Mouse (Mus musculus) spleen, postnatal 4 days (tissue): Measurements from ENCODE around the gene Slc6a21.

Experiments
- DNase-seq, 2 experiments: peaks; one replicate each; pipeline ENCODE4 v3.0.0; 2022; ENCODE audit warnings: low spot score in 2 of 2

The Slc6a21 gene

DNA sequence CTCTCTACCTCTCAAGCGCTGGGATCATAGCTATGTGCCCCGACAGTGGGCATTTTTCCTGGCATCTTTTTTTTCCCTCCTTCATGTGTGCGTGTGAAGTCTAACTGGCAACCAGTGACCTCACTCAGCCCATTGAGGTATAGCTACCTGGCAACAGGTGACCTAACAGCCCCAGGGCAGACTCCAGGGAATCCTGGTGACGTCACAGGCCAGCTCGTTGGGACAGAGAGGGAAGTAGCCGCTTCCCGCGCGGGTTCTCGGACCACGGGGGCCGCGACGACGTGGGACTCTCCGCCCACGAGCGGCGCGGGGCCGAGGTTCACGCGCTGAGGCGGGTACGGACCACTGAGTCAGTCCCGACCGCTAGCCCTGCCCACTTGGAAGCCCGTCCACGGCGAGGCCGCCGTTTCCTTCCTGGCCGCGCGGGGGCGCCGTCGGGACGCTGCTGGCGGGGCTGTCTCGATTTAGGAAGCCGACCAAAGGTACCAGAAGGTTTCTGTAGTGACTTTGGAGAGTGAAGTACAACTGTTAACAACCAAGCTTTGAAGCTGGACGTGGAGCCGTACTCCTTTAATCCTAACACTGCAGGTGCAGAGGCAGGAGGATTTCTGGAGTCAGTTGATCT is at the start of gene Slc6a21:
TSS of gene Slc6a21 (plus strand) at position 378 of the 625 bp plus-strand sequence.
- DNase-seq = peak; percentile 76 to 93

DNA sequence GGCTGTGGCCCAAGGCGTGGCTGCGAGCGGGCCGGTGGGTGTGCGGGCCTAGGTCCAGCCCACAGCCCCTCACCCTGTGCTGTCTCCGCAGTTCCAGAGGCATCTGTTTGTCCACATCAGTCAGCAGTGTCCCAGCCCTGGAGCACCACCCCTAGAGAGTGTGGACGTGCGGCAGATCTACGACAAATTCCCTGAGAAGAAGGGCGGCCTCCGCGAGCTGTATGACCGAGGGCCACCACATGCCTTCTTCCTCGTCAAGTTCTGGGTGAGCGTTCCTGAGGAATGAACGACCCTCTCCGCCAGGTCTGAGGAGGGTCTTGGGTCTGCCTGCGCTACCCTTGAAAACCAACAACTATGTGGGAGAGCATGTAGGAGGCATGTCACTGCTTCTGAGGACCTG is 48.8 kb upstream of the Slc6a21 start:
- peak in 1 of 2 experiments; percentile 59 for DNase-seq

DNA sequence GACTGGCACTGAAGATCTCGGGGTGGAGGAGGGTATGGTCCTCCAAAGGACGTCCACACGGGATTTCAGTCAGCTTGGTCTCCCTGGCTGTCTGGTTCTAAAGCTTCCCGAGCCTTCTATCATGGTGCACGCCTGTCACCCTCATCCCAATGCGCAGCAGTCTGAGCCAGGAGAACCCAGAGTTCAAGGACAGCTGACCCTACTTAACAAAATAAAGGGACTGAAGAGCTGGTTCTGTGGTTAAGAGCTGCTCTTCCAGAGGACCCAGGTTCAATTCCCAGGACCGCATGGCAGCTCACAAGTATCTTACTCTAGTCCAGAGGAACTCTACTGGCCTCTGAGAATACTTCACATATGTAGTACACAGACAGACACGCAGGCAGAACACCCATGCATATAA is 48.3 kb upstream of the Slc6a21 start:
- DNase-seq = no peak

DNA sequence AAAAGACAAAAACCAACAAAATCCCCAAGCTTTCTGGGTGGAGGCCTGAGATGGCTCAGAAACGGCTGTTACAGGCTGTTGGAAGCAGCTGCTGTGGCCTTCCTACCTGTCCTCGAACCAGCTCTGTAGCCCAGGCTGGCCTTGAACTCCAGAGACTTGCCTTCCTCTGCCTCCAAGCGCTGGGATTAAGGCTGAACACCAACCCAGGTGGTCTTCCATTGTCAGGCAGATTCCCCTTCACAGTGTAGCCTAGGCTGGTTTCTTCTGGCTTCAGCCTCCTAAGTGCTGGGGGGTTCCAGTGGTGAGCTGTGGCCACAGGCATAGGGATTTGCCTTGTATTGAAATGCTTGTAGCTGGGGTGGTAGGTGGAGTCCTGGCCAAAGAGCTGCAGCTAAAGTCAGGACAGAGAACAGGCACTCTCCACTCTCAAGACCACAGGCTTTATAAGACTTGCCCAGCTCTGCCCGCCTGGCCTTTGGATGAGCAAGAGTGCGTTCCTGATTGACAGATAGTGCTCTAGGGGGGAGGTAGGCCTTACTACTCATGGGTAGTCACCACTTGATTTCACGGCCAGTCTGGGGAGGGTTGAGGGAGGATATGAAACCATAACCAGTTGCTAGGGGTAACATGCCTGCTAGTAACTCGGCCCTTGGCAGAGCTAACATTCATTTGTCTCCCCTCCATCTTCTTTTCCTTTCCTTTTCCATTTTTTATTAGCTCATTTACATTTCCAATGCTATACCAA is 47.7 kb upstream of the Slc6a21 start:
- peak; percentile 42 to 65 for DNase-seq

DNA sequence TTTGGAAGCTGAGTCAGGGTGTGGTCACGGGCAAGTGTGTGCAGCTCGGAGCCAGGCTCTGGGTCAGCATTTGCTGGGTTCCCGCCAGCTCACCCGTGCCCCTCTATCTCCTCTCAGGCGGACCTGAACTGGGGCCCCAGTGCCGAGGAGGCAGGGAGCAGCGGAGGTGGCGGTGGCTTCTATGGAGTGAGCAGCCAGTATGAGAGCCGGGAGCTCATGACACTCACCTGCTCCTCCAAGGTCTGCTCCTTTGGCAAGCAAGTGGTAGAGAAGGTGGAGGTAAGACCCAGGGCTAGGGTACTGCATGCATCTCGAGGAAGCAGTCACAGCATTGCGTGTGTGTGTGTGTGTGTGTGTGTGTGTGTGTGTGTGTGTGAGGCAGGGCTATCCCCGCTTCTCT is 46.1 kb upstream of the Slc6a21 start:
- no peak for DNase-seq

DNA sequence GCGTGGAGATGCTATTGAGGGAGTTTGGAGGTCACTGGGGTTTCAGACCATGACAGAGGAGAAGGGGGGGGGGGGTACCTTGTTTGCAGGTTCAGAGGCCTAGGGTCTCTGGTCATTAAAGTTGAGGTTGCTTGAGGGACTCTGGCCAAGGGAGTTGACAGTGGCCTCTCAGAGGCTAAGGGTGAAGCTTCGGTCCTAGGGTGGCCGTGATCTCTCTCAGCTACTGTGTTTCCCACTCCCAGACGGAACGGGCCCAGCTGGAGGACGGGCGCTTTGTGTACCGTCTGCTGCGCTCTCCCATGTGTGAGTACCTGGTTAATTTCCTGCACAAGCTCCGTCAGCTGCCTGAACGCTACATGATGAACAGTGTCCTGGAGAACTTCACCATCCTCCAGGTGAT is 45.4 kb upstream of the Slc6a21 start:
- DNase-seq = no peak

DNA sequence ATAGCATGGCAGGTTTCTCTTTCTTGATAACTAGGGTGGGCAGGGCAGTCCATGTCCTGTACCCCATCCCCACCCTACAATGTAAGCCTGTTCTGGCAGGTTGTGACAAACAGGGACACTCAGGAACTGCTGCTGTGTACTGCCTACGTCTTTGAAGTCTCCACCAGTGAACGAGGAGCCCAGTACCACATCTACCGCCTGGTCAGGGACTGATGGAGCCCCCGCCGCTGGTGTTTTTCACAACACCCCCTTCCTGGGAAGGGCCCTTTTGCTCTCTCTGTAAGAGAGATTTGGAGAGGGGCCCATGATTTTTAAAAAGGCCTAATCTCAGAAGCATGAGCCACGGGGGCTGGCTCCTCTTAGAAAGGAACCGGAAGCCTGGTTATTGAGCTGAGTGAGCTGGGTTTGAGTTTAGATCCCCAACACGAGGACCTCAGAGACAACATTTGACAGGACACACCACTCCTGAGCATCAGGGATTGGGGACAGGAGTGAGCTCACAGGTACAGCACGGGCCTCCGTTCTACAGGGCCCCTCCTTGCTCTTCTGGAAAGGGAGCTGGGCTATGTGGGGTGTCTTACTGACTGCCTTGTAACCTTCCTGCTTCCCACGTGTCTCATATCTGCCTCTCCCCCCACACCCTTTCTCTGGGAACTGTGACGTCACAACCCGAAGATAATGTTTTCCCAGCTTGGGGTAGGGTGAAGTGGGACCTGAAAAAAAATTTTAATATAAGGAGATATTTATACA is 44.4 kb upstream of the Slc6a21 start:
- no peak for DNase-seq

DNA sequence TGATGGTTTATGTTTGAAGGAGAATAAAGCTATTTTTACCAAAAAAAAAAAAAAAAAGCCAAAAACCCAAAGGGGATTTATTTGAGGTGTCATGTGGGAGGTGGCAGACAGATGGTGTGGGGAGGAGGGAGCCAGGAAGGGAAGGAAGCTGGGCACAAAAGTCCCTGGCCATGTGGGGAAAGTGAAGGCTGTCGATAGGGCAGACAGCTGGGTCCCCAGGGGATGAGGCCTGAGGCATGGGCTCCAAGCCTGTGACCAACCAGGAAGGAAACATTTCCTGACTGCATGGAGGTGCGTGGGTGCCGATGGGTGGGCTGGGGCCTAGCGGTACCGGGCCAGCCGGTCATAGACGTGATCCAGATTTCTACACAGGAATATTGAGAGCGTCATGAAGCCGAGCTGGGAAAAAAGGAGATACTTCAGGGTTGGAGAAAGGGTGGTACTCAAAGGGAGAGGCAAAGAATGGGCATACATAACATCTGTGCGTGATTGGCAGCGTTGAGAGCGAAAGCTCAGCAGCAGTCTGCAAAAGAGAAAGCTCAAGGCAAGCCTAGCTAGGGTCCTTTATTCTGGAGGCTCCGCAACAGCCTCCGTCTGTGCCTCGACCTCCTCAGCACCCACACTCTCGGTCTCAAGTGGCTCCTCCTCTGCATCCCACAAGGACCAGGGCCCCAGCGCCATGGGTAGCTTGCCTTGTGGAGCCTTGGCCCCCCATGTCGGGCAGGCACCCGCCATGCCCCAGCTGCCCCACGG is 43.6 kb upstream of the Slc6a21 start:
- no peak for DNase-seq

DNA sequence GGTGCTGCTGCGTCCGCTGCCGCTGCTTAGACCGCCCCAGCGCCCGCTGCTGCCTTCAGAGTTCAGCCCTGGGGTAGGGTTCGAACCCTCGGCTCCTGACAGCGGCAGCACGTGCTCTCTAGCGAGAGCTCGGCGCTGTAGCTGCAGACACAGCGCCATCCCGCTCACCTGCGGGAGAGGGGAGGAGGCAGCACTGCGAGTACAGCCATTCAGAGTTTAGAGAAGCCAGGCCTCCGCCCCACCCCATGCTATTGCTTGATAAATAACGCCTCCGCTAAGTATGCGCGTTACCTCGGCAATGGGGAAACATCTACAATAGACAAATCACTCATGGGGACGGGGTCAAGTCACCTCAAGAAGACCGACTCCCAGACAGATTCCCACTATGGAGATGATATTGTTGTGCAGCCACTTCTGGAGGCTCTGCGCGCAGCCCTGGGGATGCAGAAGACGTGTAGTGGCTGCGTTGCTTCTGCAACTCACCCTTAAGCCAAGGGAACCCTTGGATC is 42.9 kb upstream of the Slc6a21 start:
- DNase-seq = no peak

DNA sequence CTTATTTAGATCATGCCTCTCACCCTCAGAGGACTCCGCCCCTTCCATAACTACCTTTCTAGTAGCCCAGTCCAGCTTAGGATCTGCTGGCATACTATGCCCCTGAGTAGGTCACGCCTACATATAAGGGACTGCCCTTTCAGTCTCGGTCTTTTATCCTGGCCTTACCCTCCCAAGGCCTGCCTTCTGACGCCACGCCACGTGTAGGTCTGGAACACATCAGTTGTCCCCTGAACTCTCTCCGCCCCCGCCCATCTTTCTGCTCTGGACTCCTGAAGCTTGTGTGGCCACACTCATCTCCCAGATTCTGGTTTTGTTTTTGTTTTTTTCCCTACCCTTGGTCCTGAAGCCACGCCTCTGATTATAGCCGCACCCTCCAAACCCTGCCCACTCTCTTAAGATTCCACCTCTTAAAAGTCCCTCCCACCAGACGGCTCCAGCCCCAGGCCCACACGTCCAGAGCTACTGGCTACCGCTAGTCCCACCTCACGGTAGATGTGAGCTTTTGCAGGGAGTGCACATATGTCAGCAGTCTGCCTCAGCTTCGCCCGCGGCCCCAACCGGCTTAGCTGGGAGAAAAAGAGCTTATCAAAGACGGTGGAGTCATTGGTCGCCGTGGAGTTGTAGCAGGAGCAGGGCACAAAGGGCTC is 42.3 kb upstream of the Slc6a21 start:
- no peak for DNase-seq

DNA sequence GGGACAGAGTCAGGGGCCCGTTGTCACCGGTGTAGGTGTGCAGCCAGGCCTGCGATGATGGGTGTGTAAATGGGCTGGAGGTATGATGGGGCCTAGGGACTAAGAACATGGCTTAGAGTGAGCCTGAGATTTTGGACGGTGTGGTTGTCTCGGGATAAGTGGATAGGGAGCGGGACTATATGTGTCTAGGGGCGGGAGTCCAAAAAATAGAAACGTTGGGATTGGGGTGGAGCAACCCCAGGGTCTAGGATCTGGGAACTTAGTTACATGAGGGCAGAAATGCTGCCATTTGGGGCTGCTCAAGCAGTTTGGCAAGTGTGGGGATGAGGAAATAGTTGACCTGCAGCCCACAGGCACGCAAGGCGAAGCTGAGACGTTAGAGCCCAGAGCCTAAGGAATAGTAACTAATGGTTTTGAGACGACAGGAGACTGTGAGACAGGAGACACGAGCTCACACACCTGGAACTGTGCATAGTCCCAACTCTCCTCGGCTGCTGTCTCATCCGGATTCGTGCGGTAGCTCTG is 41.6 kb upstream of the Slc6a21 start:
- DNase-seq = no peak

DNA sequence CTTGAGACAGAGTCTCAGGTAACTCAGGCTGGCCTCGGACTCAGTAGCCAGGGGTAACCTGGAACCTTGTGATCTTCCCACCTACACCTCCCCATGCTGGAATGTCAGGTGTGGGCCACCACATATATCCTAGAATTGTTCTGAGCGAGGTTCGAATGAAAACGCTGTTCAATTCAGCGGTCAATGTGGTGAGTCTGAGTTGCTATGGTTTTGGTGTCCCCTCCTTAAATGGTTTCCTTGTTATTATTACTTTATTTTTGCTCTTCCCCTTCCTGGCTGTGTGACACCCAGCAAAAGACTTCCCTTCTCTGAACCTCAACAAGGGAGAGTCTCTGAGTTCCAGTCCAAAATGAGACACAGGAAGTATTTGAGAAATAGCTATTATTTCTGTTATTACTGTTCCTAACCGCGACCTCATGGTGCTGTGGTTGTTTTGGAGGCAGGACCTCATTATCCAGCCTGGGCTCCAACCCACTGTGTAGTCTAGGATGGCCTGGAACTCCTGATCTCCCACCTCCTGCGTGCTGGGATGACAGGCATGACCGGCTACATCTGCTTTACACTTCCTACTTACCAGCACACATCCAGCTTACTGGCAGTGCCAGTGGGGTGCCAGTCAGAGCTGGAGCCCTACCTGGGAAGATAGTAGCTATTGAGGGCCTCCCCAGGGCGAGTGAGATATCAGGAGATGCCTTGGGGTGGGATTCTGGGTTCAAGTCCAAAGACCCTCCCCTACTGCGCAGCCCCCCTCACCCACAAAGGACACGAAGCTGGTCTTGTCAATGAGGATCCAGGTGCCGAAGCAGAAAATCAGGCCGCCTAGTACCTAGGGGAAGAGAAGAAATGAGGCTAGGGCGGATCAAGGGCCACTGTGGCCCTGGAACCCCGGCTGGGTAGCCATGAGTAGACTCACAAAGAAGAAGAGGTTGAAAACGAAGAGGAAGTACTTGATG is 39.3 kb upstream of the Slc6a21 start:
- DNase-seq = no peak

DNA sequence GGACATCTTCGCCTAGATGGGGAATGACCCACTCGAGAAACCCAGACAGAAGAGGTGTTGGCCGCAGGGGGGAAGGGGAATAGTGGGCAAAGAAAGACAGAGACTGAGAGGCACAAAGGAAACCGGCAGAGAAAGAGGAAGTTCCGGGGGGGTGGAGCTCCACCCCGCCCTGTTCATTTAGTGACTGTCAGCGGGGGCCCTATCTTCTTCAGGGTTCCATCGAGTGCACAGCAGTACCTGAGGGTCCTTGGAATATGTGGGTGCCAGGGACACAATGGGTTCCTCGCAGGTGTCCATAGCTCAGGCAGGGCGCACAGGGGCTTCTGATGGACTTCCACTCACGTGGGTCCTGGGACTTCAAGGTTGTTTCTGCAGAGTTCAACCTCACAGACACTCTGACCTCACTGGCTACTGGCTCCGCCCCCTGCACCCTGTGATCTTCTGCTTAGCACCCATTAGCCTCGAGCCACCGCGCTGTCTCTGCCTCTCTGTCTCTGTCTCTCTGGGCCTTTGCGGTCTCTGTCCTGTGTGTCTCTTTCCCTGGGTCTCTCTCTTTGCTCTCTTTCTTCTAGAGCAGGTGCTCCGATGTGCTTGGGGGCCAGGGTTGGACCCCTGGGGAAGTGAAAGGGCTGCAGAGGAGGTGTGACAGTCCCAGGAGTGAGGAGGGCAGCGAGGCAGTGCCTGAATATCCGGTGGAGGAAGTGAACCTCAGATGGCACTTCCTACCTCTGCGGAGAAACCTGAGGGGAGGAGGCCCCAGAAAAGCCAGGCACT is 38.4 kb upstream of the Slc6a21 start, which contains the start of gene Cd37:
TSS of gene Cd37 (minus strand) at position 393 of the 774 bp plus-strand sequence.
- DNase-seq = peak; percentile 70 to 84

DNA sequence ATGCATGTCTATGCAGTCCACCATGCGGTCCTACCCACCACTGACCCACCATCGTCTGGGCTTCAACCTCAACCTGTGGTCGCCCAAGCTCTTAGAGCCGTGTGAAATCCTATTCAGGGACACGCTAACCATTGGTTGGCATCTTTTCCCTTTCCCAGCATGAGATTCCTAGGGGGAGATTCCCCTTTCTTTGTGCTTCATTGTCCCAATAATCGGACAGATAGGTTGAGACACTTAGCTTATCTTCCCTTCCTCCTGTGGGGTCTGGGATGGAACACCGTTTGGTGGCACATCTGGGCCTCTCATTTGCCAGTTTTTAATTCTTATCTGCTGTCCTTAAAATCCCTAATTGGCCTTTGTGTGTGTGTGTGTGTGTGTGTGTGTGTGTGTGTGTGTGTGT is 37.2 kb upstream of the Slc6a21 start:
- DNase-seq = no peak

DNA sequence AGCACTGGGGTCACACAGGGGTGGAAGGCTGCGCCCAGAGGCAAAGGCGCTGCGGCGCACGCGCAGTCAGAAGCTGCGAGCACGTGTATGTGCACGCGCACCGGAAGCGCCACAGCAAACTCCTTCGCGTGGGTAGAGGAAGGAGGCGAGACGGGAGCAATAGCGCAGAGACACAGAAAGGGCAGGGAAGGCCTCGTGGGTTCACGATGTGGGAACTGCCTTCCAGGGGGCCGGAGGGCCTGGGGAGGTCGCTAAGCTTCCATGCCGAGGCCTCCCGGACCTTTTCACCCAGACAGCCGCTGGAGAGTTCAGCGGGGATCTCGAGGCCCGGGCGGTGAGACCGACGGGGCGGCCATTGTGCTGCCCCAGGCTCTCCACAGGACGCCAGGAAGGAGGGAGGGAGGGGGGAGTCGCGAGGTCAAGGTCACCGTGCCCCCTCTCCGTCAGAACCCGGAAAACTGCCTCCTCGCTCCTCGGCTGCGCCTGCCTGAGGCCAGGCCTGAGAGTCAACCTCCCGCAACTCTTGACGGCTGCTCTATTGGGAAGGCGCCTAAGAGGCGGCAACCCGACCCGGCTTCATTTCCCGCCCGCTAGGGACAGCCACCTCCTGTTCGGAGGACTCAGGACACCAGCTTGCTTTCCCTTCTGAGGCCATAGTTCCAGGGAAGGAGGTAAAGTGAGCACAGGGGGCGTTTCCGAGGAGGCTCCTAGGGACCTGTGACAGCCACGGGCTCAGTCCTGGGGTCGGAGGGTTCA is 36.5 kb upstream of the Slc6a21 start, which contains the start of gene Slc6a16:
TSS of gene Slc6a16 (plus strand) at position 453 of the 756 bp plus-strand sequence.
- DNase-seq = no peak

DNA sequence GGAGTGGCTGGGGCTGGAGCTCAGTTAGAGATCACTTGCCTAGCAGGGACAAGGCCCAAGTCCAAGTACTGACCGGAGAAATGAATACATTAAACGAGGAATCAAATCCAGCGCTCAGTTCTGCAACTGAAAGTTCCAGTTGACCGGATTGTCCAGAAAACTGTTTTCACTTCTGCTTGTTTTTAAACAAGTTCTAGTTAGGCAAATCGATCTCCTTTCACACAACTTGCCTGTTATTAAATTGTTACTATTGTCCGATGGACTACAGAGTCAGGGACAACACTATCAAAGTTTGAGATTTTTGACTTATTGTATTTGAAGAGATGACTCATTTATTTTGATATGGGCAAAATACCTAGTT is 35.9 kb upstream of the Slc6a21 start:
- no peak for DNase-seq

DNA sequence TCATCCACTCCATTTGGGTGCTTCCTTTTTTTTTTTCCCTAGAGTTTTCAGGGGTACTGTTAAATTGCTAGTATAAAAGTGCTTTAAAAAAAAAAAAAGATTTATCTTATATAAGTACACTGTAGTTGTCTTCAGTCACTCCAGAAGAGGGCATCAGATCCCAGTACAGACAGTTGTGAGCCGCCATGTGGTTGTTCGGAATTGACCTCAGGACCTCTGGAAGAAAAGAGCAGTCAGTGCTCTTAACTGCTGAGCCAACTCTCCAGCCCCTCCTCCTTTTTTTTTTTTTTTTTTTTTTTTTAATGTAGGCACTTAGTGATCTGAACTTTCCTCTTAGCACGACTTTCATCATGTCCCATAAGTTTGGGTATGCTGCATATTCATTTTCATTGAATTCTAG is 29.6 kb upstream of the Slc6a21 start:
- DNase-seq = no peak

DNA sequence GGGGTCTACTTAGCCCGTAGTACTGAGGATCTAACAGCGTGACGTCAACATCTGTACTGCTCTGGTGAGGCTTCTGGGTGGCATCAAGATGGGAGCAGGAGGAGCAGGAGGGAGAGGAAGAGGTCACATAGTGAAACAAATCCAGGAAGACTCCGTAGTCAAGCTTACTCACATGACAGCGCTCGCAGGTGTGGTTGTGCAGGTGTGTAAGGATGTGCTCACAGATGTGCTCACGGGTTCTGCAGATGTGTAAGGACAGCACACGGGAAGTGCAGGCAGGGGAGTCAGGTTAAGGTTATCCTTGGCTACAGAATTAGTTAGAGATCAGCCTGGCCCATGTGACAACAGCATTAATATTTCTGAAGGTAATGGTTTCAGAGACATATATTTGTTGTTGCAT is 23.5 kb upstream of the Slc6a21 start:
- DNase-seq = no peak
